Mouse (Mus musculus) limb, embryonic 11.5 days (tissue): ENCODE results near the gene Jak3. TPM values are rescaled to one million over a fixed set of nuclear protein-coding genes. Genes with fewer than 3 reads are reported as not detected.

Experiments used
- ATAC-seq: fragments of 200-750 bp; cut with Nextera tagmentation; 2 replicates; pipeline ENCODE4 v1.8.0; 2017; ENCODE audit warnings: low read depth; ENCODE audit not compliant: insufficient number of reproducible peaks, low FRiP score, low TSS enrichment
- DNase-seq: peaks from one replicate; pipeline ENCODE4 v3.0.0-alpha.2; 2015; ENCODE audit warnings: low spot score
- H3K27ac ChIP-seq: fragments of 300-500 bp; sonication (generic); replicated peaks from 2 replicates; pipeline ENCODE4 v1.5.1; 2014; ENCODE audit warnings: low read depth, mild to moderate bottlenecking, low read length
- H3K27me3 ChIP-seq: fragments of 300-500 bp; sonication (generic); 2 replicates; pipeline ENCODE4 v1.6.1; 2014; ENCODE audit warnings: mild to moderate bottlenecking, low read length, mixed read lengths; ENCODE audit not compliant: control insufficient read depth, insufficient read depth
- H3K36me3 ChIP-seq: fragments of 300-500 bp; sonication (generic); 2 replicates; pipeline ENCODE4 v1.6.1; 2014; ENCODE audit warnings: mild to moderate bottlenecking, low read length, moderate library complexity, mixed read lengths; ENCODE audit not compliant: control insufficient read depth, insufficient read depth
- H3K4me1 ChIP-seq: fragments of 300-500 bp; sonication (generic); 2 replicates; pipeline ENCODE4 v1.6.1; 2014; ENCODE audit warnings: low read length, mixed read lengths; ENCODE audit not compliant: control insufficient read depth, insufficient read depth
- H3K4me2 ChIP-seq: fragments of 300-500 bp; sonication (generic); 2 replicates; pipeline ENCODE4 v1.6.1; 2014; ENCODE audit warnings: low read depth, mild to moderate bottlenecking, moderate library complexity; ENCODE audit not compliant: severe bottlenecking
- H3K4me3 ChIP-seq: fragments of 300-500 bp; sonication (generic); 2 replicates; pipeline ENCODE4 v1.5.1; 2014; ENCODE audit warnings: low read depth, low read length
- H3K9ac ChIP-seq: fragments of 300-500 bp; sonication (generic); 2 replicates; pipeline ENCODE4 v1.6.1; 2014; ENCODE audit warnings: mild to moderate bottlenecking, low read length
- H3K9me3 ChIP-seq: fragments of 300-500 bp; sonication (generic); 2 replicates; pipeline ENCODE4 v1.6.1; 2016; ENCODE audit warnings: low read length; ENCODE audit not compliant: control insufficient read depth
- WGBS: fragments of 180-500 bp; shearing (Covaris S2); extraction: QIAGEN DNeasy Blood & Tissue Kit; methylation state at CpG from one replicate; pipeline ENCODE4 v1.1.7; 2014; 5-methylcytosine and 5-hydroxymethylcytosine counted together
- polyA plus RNA-seq: library from polyadenylated mRNA; unstranded; fragments of >200 nt; fragmentation: Nextera tagmentation; extraction: Ambion mirVana; gene quantifications from 2 replicates; pipeline ENCODE4 v1.2.1, GENCODE M21; 2014

Gene Jak3
- polyA plus RNA-seq = 1.4 and 2.5 TPM in 2 replicates

- 3% methylated on average over 40 of the region's 40 CpGs for WGBS
- Histone ChIP-seq H3K4me2 (peak within 1 kb of the TSS; percentile 91), H3K36me3 (no peaks in the 10 kb centered on the region; the same call in 1 of the 2 replicates), H3K4me3 (peak within 1 kb of the TSS; percentile 61), H3K4me1 (peaks cover 9% of the 10 kb centered on the region; the same call in 1 of the 2 replicates), H3K9me3 (no peaks in the 10 kb centered on the region), H3K27me3 (peaks cover 43% of the 10 kb centered on the region), H3K9ac (peak within 1 kb of the TSS; percentile 61), H3K27ac (no peak within 1 kb of the TSS)
- ATAC-seq = no peak
- DNase-seq = peak; percentile 64
Observed at GRCm38 (mm10) chr8:71676020-71676741, at the start of gene Jak3. TSS of gene Jak3 (plus strand) at chr8:71676296.

- Histone ChIP-seq H3K36me3 (peaks cover 26% of the 10 kb centered on the region), H3K9ac (no peak overlapping the region), H3K4me3 (no peak overlapping the region), H3K9me3 (peaks cover 16% of the 10 kb centered on the region), H3K4me2 (no peak overlapping the region), H3K27ac (no peak overlapping the region), H3K4me1 (peaks cover 5% of the 10 kb centered on the region; the same call in 1 of the 2 replicates), H3K27me3 (peaks cover 9% of the 10 kb centered on the region)
- 88% methylated on average over 9 of the region's 9 CpGs for WGBS
- DNase-seq (no peak), ATAC-seq (no peak)
Observed at GRCm38 (mm10) chr8:71626753-71627152, 49.3 kb upstream of the Jak3 start.

GRCm38 (mm10) chr8:71627265-71628099, 48.6 kb upstream of the Jak3 start:
- ATAC-seq (no peak), DNase-seq (no peak)
- WGBS = 44% methylated on average over 9 of the region's 9 CpGs
- peaks cover 10% of the 10 kb centered on the region for H3K9me3 ChIP-seq
- H3K9ac ChIP-seq = no peak overlapping the region
- H3K27me3 ChIP-seq = peaks cover 9% of the 10 kb centered on the region
- no peak overlapping the region for H3K27ac ChIP-seq
- peaks cover 5% of the 10 kb centered on the region; the same call in 1 of the 2 replicates for H3K4me1 ChIP-seq
- no peak overlapping the region for H3K4me2 ChIP-seq
- H3K36me3 ChIP-seq = peaks cover 18% of the 10 kb centered on the region
- H3K4me3 ChIP-seq = no peak overlapping the region

- H3K4me2 ChIP-seq = peak overlapping the region; percentile 96
- peaks cover 14% of the 10 kb centered on the region for H3K27me3 ChIP-seq
- H3K4me1 ChIP-seq = peaks cover 5% of the 10 kb centered on the region; the same call in 1 of the 2 replicates
- ATAC-seq = 0 out of 2 replicates have a peak, but pooled peaks have one; percentile 5
- H3K9ac ChIP-seq = peak overlapping the region; percentile 65
- H3K27ac ChIP-seq = no peak overlapping the region
- 12% methylated on average over 16 of the region's 16 CpGs for WGBS
- H3K4me3 ChIP-seq = peak overlapping the region; percentile 50
- peaks cover 8% of the 10 kb centered on the region for H3K36me3 ChIP-seq
- no peak for DNase-seq
- H3K9me3 ChIP-seq = peaks cover 9% of the 10 kb centered on the region
Observed at GRCm38 (mm10) chr8:71628396-71629095, 47.5 kb upstream of the Jak3 start.

- Histone ChIP-seq H3K27me3 (peaks cover 18% of the 10 kb centered on the region), H3K4me3 (peak overlapping the region; percentile 50), H3K9me3 (peaks cover 9% of the 10 kb centered on the region), H3K36me3 (peaks cover 3% of the 10 kb centered on the region; the same call in 1 of the 2 replicates), H3K4me2 (peak overlapping the region; percentile 96), H3K27ac (no peak overlapping the region), H3K4me1 (peaks cover 5% of the 10 kb centered on the region; the same call in 1 of the 2 replicates), H3K9ac (peak overlapping the region; percentile 65)
- DNase-seq (peak; percentile 95), ATAC-seq (peak; percentile 83)
- 0% methylated on average over 54 of the region's 55 CpGs for WGBS
Observed at GRCm38 (mm10) chr8:71629096-71629697, 46.9 kb upstream of the Jak3 start.

- peak overlapping the region; percentile 65 for H3K9ac ChIP-seq
- H3K4me3 ChIP-seq = peak overlapping the region; percentile 50
- DNase-seq = peak; percentile 55
- peak overlapping the region; percentile 96 for H3K4me2 ChIP-seq
- H3K27me3 ChIP-seq = peaks cover 24% of the 10 kb centered on the region
- peak; percentile 14; the same call in 1 of the 2 replicates for ATAC-seq
- peaks cover 5% of the 10 kb centered on the region; the same call in 1 of the 2 replicates for H3K4me1 ChIP-seq
- H3K36me3 ChIP-seq = no peaks in the 10 kb centered on the region
- H3K27ac ChIP-seq = no peak overlapping the region
- WGBS = 3% methylated on average over 25 of the region's 25 CpGs
- H3K9me3 ChIP-seq = peaks cover 9% of the 10 kb centered on the region
Observed at GRCm38 (mm10) chr8:71629781-71630212, 46.3 kb upstream of the Jak3 start.

- no peak for DNase-seq
- H3K4me2 ChIP-seq = peak overlapping the region; percentile 20; the same call in 1 of the 2 replicates
- peaks cover 5% of the 10 kb centered on the region; the same call in 1 of the 2 replicates for H3K4me1 ChIP-seq
- no peaks in the 10 kb centered on the region for H3K36me3 ChIP-seq
- H3K9ac ChIP-seq = no peak overlapping the region
- 89% methylated on average over 6 of the region's 6 CpGs for WGBS
- H3K27ac ChIP-seq = no peak overlapping the region
- peaks cover 9% of the 10 kb centered on the region for H3K9me3 ChIP-seq
- H3K27me3 ChIP-seq = peaks cover 28% of the 10 kb centered on the region
- no peak overlapping the region for H3K4me3 ChIP-seq
- no peak for ATAC-seq
Observed at GRCm38 (mm10) chr8:71630761-71631160, 45.3 kb upstream of the Jak3 start.
